9 mouse cellular contexts compared by ENCODE assay signal in the genomic region with DNA sequence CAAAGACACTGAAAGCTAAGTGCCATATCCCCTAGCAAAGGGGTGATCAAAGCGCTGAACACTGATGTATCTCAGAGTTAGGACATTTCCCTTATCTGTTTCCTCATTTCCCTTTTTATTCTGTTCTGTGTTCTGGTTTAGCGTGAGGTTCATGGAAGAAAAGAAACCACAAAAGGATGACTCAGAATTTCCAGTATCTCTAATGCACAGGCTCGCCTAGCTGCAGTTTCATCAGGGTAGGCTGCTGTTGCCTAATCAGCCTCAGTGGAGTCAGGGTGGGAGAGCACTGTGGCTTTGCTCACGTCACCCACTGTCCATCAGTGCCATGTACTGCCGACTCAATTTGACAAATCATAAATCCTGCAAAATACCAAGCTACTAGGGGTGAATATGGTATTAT.
DNase-seq lines count a peak whose midpoint lies in the region; TF ChIP-seq lines count a peak whose summit lies in the region.
"Had no signal": no experiment of that assay in that cellular context is flagged by ENCODE, and none has a peak within 500 bp of the region (broad histone marks: within the 10 kb centered on the region; RNA-seq: fewer than 3 reads in every experiment).

No protein-coding gene starts in this region.

- H3K27ac ChIP-seq in gastrocnemius, adult 2 months: no peak overlapping the region
- H3K27ac ChIP-seq: embryonic facial prominence, embryonic 15.5 days had no signal

- peak; percentile 26 for DNase-seq in gastrocnemius, adult 2 months
- DNase-seq in gastrocnemius, postnatal 25 days: no peak
- peak; percentile 95 for DNase-seq in MEL-GATA-1-ER (ENCODE audit: extremely low read depth, low read depth)
- DNase-seq in heart, adult 9 months (ENCODE audit: low spot score in 2 of 2): peak; percentile 61 to 65
- DNase-seq in lung, postnatal 36 days: peak; percentile 67
- no peak for DNase-seq in embryo, embryonic 9.5 days (ENCODE audit: extremely low spot score)
- no peak for DNase-seq in thymus, postnatal 0 days (ENCODE audit: low spot score)
- DNase-seq in testis, postnatal 10 days (ENCODE audit: low spot score): no peak

- intact Hi-C loops in gastrocnemius, adult 2 months (cut with DNase I): no loop called here

- no peak for TF ChIP-seq CTCF in gastrocnemius, adult 2 months (IDR thresholded peaks at IDR 0.05)

- H3K4me3 ChIP-seq in gastrocnemius, adult 2 months: no peak overlapping the region
- H3K4me3 ChIP-seq: embryonic facial prominence, embryonic 15.5 days had no signal

Comparison
In these comparisons a context has a peak if more than half of its experiments do, and no peak if none do; other contexts are left out.
1. DNase-seq: peak in gastrocnemius, adult 2 months (single experiment), MEL-GATA-1-ER (single experiment), heart, adult 9 months (2 of 2) and lung, postnatal 36 days (single experiment); none in gastrocnemius, postnatal 25 days (single experiment), embryo, embryonic 9.5 days (single experiment), thymus, postnatal 0 days (single experiment) and testis, postnatal 10 days (single experiment).